Mouse (Mus musculus) limb, embryonic 11.5 days (tissue): ENCODE data around the gene Cib3. TPM values are rescaled to one million over a fixed set of nuclear protein-coding genes. Genes with fewer than 3 reads are reported as not detected.

Experiments
- ATAC-seq: fragments of 200-750 bp; cut with Nextera tagmentation; 2 replicates; pipeline ENCODE4 v1.8.0; 2017; ENCODE audit warnings: low read depth; ENCODE audit not compliant: insufficient number of reproducible peaks, low FRiP score, low TSS enrichment
- DNase-seq: peaks from one replicate; pipeline ENCODE4 v3.0.0-alpha.2; 2015; ENCODE audit warnings: low spot score
- H3K27ac ChIP-seq: fragments of 300-500 bp; sonication (generic); replicated peaks from 2 replicates; pipeline ENCODE4 v1.5.1; 2014; ENCODE audit warnings: low read depth, mild to moderate bottlenecking, low read length
- H3K27me3 ChIP-seq: fragments of 300-500 bp; sonication (generic); 2 replicates; pipeline ENCODE4 v1.6.1; 2014; ENCODE audit warnings: mild to moderate bottlenecking, low read length, mixed read lengths; ENCODE audit not compliant: control insufficient read depth, insufficient read depth
- H3K36me3 ChIP-seq: fragments of 300-500 bp; sonication (generic); 2 replicates; pipeline ENCODE4 v1.6.1; 2014; ENCODE audit warnings: mild to moderate bottlenecking, low read length, moderate library complexity, mixed read lengths; ENCODE audit not compliant: control insufficient read depth, insufficient read depth
- H3K4me1 ChIP-seq: fragments of 300-500 bp; sonication (generic); 2 replicates; pipeline ENCODE4 v1.6.1; 2014; ENCODE audit warnings: low read length, mixed read lengths; ENCODE audit not compliant: control insufficient read depth, insufficient read depth
- H3K4me2 ChIP-seq: fragments of 300-500 bp; sonication (generic); 2 replicates; pipeline ENCODE4 v1.6.1; 2014; ENCODE audit warnings: low read depth, mild to moderate bottlenecking, moderate library complexity; ENCODE audit not compliant: severe bottlenecking
- H3K4me3 ChIP-seq: fragments of 300-500 bp; sonication (generic); 2 replicates; pipeline ENCODE4 v1.5.1; 2014; ENCODE audit warnings: low read depth, low read length
- H3K9ac ChIP-seq: fragments of 300-500 bp; sonication (generic); 2 replicates; pipeline ENCODE4 v1.6.1; 2014; ENCODE audit warnings: mild to moderate bottlenecking, low read length
- H3K9me3 ChIP-seq: fragments of 300-500 bp; sonication (generic); 2 replicates; pipeline ENCODE4 v1.6.1; 2016; ENCODE audit warnings: low read length; ENCODE audit not compliant: control insufficient read depth
- WGBS: fragments of 180-500 bp; shearing (Covaris S2); extraction: QIAGEN DNeasy Blood & Tissue Kit; methylation state at CpG from one replicate; pipeline ENCODE4 v1.1.7; 2014; 5-methylcytosine and 5-hydroxymethylcytosine counted together
- polyA plus RNA-seq: library from polyadenylated mRNA; unstranded; fragments of >200 nt; fragmentation: Nextera tagmentation; extraction: Ambion mirVana; gene quantifications from 2 replicates; pipeline ENCODE4 v1.2.1, GENCODE M21; 2014

Cib3 gene
- polyA plus RNA-seq = not detected in 2 replicates

DNA sequence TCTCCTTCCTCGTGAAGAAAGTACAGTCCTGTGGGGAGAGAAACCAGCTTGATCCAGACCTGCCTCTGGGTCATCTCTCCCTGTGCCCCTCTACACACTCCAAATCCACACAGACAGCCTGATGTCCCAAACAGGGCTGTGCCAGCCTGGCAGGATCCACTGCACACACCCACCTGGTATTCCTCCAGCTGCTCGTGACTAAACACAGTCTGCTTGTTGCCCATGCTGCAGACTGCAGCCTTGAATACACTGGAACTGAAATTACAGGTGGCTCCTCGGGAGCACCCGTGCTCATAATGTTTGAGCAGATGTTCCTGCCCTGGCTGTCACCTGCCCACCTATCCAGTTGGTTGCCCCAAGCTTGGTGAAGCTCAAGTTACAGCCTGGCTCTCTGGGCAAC, at the start of gene Cib3:
TSS of gene Cib3 (minus strand) at position 87 of the 400 bp plus-strand sequence.
- H3K9me3 ChIP-seq = no peaks in the 10 kb centered on the region
- WGBS = 59% methylated on average over 4 of the region's 4 CpGs

DNA sequence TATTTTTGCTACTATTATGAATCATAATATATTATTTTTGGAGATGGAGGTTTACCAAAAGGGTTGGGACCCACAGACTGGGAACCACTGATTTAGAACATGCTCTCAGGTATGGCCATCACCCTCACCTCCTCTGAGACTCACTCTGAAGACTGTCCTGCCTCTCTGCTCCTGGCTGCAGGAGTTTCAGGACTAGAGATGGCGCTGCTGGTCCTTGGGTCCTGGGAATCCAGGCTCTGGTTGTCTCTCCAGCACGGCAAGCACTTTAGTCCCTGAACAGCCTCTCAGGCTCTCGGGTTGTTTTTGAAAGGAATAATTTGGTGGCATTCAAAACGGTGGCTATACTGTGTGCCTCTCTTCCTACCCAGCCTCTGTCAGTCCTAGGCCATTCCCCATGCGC, 49.2 kb upstream of the Cib3 start:
- Histone ChIP-seq H3K27me3 (no peaks in the 10 kb centered on the region), H3K4me2 (no peak overlapping the region), H3K36me3 (no peaks in the 10 kb centered on the region), H3K9me3 (no peaks in the 10 kb centered on the region), H3K27ac (no peak overlapping the region), H3K4me3 (no peak overlapping the region), H3K4me1 (no peaks in the 10 kb centered on the region; the same call in 1 of the 2 replicates), H3K9ac (no peak overlapping the region)
- DNase-seq = no peak
- WGBS = 50% methylated on average over 5 of the region's 5 CpGs
- ATAC-seq = no peak

More for the DNA sequence above, at the start of gene Cib3:
- H3K4me1 ChIP-seq = no peaks in the 10 kb centered on the region
- H3K27me3 ChIP-seq = no peaks in the 10 kb centered on the region
- DNase-seq = no peak
- no peak for ATAC-seq
- H3K4me2 ChIP-seq = no peak within 1 kb of the TSS
- no peak within 1 kb of the TSS for H3K4me3 ChIP-seq
- H3K27ac ChIP-seq = no peak within 1 kb of the TSS
- H3K9ac ChIP-seq = no peak within 1 kb of the TSS
- no peaks in the 10 kb centered on the region for H3K36me3 ChIP-seq

DNA sequence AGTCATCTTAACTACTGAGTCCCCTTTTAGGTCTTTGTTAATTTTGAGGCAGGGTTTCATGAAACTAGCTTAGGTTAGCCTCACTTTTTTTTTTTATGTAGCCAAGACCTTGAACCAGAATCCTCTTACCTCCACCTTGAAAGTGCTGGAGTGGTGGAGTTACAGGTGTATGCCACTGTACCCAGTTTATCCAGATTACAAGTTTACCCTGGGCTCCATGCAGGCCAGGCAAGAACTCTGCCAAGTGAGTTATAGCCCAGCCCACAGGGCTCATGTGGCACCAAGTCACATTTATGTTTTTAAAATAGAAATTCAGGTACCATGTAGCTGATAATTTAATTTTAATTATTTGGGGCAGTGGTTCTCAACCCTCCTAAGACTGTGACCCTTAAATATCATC, 48.8 kb upstream of the Cib3 start:
- H3K9ac ChIP-seq = no peak overlapping the region
- no peak overlapping the region for H3K27ac ChIP-seq
- no peak overlapping the region for H3K4me2 ChIP-seq
- H3K27me3 ChIP-seq = no peaks in the 10 kb centered on the region
- H3K9me3 ChIP-seq = no peaks in the 10 kb centered on the region
- no peaks in the 10 kb centered on the region; the same call in 1 of the 2 replicates for H3K4me1 ChIP-seq
- DNase-seq (no peak), ATAC-seq (no peak)
- no peak overlapping the region for H3K4me3 ChIP-seq
- no peaks in the 10 kb centered on the region for H3K36me3 ChIP-seq

DNA sequence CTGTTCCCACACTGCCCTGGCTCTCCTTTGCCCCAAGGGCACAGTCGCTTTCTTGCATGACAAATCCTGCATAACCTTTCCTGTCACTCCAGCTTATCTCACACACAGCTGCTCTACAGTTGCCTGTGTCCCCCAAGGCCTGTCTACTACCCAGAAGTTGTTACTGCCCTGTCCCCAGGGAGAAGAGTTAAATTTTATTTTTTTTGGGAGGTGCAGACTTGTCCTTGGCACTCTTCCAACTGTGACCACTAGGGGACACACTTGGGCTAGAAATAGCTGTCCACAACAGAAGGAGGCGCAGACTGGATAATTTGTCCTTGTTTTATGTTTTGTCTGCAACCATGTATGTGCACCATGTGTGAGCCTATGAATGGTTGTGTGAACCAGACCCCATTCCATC, 48.4 kb upstream of the Cib3 start:
- Histone ChIP-seq H3K9ac (no peak overlapping the region), H3K27me3 (no peaks in the 10 kb centered on the region), H3K4me3 (no peak overlapping the region), H3K9me3 (no peaks in the 10 kb centered on the region), H3K4me2 (no peak overlapping the region), H3K36me3 (no peaks in the 10 kb centered on the region), H3K27ac (no peak overlapping the region), H3K4me1 (no peaks in the 10 kb centered on the region; the same call in 1 of the 2 replicates)
- DNase-seq (peak; percentile 84), ATAC-seq (peak; percentile 67; the same call in 1 of the 2 replicates)
- 24% methylated on average over 2 of the region's 2 CpGs for WGBS

DNA sequence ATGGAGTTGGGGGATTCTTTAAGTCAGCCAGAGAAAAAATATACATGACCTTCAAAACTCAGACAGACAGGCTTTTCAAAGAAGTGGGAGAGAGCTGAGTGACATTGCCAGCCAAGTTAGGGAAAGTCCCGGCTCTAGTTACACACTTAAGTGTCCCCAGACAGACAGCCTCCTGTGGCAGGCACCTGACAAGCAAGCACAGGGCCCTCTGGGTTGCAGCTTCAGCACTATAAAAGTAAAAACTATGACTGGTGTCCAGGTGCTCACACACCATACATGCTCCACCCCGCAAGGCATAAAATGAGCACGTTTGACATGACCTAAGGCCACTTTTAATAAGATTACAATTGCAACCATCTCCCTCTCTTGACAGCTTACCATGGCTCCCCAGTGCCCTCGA, 47.9 kb upstream of the Cib3 start:
- Histone ChIP-seq H3K9ac (no peak overlapping the region), H3K9me3 (no peaks in the 10 kb centered on the region), H3K27me3 (no peaks in the 10 kb centered on the region), H3K4me2 (no peak overlapping the region), H3K36me3 (no peaks in the 10 kb centered on the region), H3K27ac (no peak overlapping the region), H3K4me3 (no peak overlapping the region), H3K4me1 (no peaks in the 10 kb centered on the region; the same call in 1 of the 2 replicates)
- ATAC-seq = no peak
- no peak for DNase-seq
- 62% methylated on average over 4 of the region's 4 CpGs for WGBS

DNA sequence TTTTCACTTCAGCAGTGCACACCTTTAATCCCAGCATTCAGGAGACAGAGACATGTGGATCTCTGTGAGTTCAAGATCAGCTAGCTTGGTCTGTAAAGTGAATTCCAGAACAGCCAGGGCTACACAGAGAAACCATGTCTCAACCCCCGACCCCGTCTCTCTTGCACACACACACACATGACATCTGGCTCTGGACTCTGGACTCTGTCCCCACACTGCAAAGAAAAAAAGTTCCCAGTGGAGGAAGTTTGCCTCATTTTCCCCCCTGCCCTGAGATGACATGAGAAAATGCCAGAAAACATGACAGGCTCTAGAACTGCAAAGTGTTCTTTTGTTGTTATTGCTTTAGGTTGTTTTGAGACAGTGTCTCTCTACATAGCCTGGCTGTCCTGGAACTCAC, 47.2 kb upstream of the Cib3 start:
- 74% methylated on average over 2 of the region's 2 CpGs for WGBS
- H3K9ac ChIP-seq = no peak overlapping the region
- ATAC-seq (no peak), DNase-seq (no peak)
- no peaks in the 10 kb centered on the region; the same call in 1 of the 2 replicates for H3K4me1 ChIP-seq
- no peaks in the 10 kb centered on the region for H3K36me3 ChIP-seq
- no peaks in the 10 kb centered on the region for H3K9me3 ChIP-seq
- H3K4me3 ChIP-seq = no peak overlapping the region
- no peak overlapping the region for H3K4me2 ChIP-seq
- H3K27me3 ChIP-seq = no peaks in the 10 kb centered on the region
- no peak overlapping the region for H3K27ac ChIP-seq

DNA sequence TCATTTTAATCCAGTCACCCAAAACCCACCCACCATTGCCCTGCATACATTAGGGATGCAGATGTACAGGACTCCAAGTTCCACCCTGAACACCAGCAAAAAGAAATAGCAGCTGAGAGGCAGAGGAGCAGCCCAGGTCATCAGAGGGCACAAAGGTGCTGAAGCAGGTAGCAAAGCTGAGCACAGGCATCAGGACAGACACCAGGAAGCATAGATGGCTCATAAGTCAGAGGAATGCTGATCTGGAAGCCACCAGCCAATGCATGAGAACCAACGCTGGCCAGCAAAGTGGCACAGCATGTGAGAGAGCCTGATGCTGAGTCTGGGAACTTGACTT, 45.2 kb upstream of the Cib3 start:
- no peak for ATAC-seq
- Histone ChIP-seq H3K4me1 (no peaks in the 10 kb centered on the region; the same call in 1 of the 2 replicates), H3K9ac (no peak overlapping the region), H3K4me2 (no peak overlapping the region), H3K4me3 (no peak overlapping the region), H3K36me3 (no peaks in the 10 kb centered on the region; the same call in 1 of the 2 replicates), H3K27me3 (no peaks in the 10 kb centered on the region), H3K27ac (no peak overlapping the region), H3K9me3 (no peaks in the 10 kb centered on the region)
- DNase-seq = no peak
- WGBS = 100% methylated on average over 1 of the region's 1 CpGs

DNA sequence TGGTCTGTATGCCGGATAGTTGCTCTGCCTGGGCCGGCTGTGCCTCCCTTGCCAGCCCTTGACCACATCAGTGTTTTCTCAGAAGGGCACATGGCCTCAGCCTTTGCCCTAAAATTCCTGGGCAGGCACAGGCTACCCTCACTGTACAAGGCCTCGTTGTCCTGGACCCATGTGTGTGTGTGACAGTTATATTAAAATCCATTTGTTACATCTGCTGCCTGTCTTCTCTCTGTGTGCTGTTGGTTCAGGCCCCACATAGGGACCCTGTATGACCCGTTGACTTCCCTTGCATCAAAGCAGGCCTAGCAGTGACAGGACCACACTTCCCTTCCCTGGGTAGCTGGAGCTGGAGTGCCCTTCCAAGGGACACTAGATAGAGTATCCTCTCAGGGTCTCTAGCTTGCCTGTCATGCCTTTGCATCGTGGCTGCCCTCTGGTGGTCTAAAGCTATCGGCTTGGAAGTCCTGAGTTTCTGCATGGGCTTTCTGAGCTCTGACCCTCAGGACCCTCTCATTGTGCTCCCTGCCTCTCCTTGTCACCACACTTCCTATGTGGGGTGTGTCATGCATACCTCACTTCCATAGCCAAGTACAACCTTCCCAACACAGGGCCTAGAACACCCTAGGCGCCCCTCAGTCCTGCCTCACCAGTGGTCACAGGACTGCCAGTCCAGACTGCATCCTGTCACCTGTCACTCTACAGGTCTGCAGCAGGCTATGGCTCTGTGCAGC, 44.7 kb upstream of the Cib3 start:
- 52% methylated on average over 7 of the region's 7 CpGs for WGBS
- H3K9ac ChIP-seq = no peak overlapping the region
- no peak overlapping the region for H3K4me3 ChIP-seq
- H3K27me3 ChIP-seq = no peaks in the 10 kb centered on the region
- no peak for ATAC-seq
- no peaks in the 10 kb centered on the region; the same call in 1 of the 2 replicates for H3K4me1 ChIP-seq
- no peaks in the 10 kb centered on the region for H3K9me3 ChIP-seq
- no peak overlapping the region for H3K27ac ChIP-seq
- H3K4me2 ChIP-seq = no peak overlapping the region
- peak; percentile 65 for DNase-seq
- peaks cover 5% of the 10 kb centered on the region; the same call in 1 of the 2 replicates for H3K36me3 ChIP-seq

DNA sequence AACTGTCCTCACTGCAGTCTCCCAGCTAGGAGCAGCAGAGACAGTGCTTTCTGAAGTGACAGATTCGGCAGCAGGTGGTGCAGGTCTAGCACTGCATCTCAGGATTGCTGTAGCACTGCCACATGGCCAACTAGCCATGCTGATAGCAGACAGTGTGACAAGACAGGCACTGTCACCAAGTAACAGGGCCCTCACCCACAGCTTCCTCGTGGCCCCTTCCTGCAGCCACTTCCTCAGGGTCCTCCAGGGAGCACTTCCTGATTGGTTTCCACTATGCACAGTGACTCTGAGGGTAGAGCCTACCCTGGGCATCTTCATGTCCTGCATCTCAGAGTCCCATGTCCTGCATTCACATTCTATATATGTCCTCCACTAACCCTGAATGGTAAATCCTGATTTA, 32.0 kb upstream of the Cib3 start:
- Histone ChIP-seq H3K36me3 (no peaks in the 10 kb centered on the region), H3K9ac (no peak overlapping the region), H3K27me3 (no peaks in the 10 kb centered on the region), H3K4me1 (peaks cover 3% of the 10 kb centered on the region; the same call in 1 of the 2 replicates), H3K4me3 (no peak overlapping the region), H3K9me3 (no peaks in the 10 kb centered on the region), H3K4me2 (no peak overlapping the region), H3K27ac (no peak overlapping the region)
- WGBS = 78% methylated on average over 2 of the region's 2 CpGs
- DNase-seq = no peak
- no peak for ATAC-seq
